Mouse (Mus musculus) heart, postnatal 0 days (tissue): ENCODE data around the gene Ankmy1.

Experiments used
- CTCF ChIP-seq: IDR thresholded peaks from 2 replicates; pipeline ENCODE4 v1.5.1; 2016; ENCODE audit warnings: antibody characterized with exemption, control low read depth, low read depth
- EP300 ChIP-seq: IDR thresholded peaks from 2 replicates; pipeline ENCODE4 v1.6.1; 2016; ENCODE audit warnings: antibody characterized with exemption, low read depth

DNA sequence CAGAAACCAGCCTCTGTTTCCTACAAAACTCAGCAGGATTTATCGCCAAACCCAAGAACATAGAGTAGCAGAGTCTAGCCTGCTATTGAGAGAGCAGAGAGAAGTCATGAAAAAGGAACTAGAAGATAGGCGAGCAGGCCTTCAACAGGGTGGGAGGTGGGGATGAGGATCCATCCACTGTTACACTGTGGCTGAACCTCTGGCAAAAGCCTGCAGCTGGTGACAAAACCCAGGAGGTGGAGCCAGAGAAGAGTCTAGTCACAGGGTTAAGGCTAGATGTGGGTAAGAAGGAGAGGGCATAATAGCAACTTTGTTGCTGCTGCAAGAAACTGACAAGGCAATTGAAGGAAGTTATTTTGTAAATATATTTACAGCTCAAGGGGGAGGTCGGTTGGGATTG, 61.3 kb downstream of the Ankmy1 start:
- TF ChIP-seq EP300 (no peak), CTCF (no peak)
